Mouse (Mus musculus) kidney, adult 2 months (tissue): ENCODE data around the gene Ttll11.

ENCODE experiments used
- CTCF ChIP-seq: fragments of 200-500 bp; conservative IDR thresholded peaks from 2 replicates; pipeline ENCODE4 v1.5.1; 2011; ENCODE audit warnings: low read depth, mild to moderate bottlenecking, control low read depth, low read length, moderate library complexity, mixed read lengths; ENCODE audit not compliant: insufficient read depth, insufficient read length
- POLR2A ChIP-seq: fragments of 200-500 bp; IDR thresholded peaks from one replicate; pipeline ENCODE4 v1.6.1; 2011; ENCODE audit warnings: low read depth, low read length, control low read depth

DNA sequence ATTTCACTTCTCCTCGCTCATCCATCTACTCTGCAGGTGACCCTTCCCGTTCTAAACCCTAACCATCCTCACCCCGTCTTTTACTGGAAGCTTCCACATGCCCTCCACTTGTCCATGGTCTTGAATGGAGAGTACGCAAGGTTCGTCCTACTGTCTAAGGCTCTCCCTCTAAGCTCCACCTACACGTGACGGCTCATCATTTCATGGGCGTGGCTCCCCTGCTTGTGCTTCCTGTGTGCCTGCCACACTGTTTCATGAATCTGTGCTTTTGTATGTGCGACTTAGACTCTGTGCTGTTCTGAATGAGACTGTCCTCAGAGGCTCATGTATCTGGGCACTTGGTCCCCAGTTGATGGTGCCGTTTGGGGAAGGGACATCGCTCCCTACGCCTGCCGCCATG lies 46.6 kb downstream of the Ttll11 start:
- TF ChIP-seq POLR2A: no peak
- TF ChIP-seq CTCF: no peak
